Mouse (Mus musculus): ENCODE data around the gene Rufy4. TPM values are rescaled to one million over a fixed set of nuclear protein-coding genes. Genes with fewer than 3 reads are reported as not detected.
A peak's percentile ranks its signal among the peaks of the same experiment; 100 is the strongest.

Rufy4 gene
- polyA plus RNA-seq, 1 experiment from 2014 or later, result 0.20 TPM

DNA sequence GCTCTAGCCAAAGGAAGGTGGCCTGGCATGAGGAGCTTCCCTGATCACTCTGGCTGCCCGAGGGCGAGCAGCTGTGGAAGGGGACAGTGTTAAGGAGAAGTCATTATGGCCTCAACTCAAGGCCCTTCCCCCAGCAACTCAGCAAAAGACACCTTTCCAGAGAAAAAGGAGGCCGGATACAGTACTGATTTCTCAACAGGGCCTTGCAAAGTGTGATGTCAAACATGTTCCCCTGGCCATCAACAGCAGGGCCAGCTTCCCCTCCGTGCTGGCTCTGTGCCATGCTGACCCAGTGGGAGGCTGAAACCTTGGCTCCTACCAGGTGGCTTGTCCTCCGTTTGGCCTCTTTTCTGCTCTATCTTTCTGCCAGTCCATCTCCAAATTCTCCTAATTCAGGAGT, 41.8 kb downstream of the Rufy4 start:
- peak; percentile 63; the same call in 1 of the 2 replicates for ATAC-seq
- TF ChIP-seq EP300 (IDR thresholded peaks at IDR 0.05; ENCODE audit: low read depth) (peak; percentile 52; the same call in 1 of the 2 replicates), CTCF (IDR thresholded peaks at IDR 0.05; ENCODE audit: low read depth) (no peak)
- no peak overlapping the region for H3K9ac ChIP-seq (replicated peaks)
- no peak overlapping the region for H3K4me3 ChIP-seq (ENCODE audit: low read depth, low read length)
- no peak overlapping the region for H3K4me2 ChIP-seq (ENCODE audit: low read depth, low read length)
- H3K36me3 ChIP-seq (replicated peaks; ENCODE audit: insufficient read depth, low read length), result no peaks in the 10 kb centered on the region
- DNase-seq, result peak; percentile 63
- H3K27me3 ChIP-seq (ENCODE audit: insufficient read depth, low read length), result no peaks in the 10 kb centered on the region
- H3K9me3 ChIP-seq (ENCODE audit: low read length), result no peaks in the 10 kb centered on the region
- H3K27ac ChIP-seq (ENCODE audit: low read depth), result peak overlapping the region; percentile 78
- peaks cover 14% of the 10 kb centered on the region for H3K4me1 ChIP-seq (ENCODE audit: insufficient read depth)
- WGBS (ENCODE audit: insufficient replicate concordance), result 64% methylated on average over 5 of the region's 5 CpGs

DNA sequence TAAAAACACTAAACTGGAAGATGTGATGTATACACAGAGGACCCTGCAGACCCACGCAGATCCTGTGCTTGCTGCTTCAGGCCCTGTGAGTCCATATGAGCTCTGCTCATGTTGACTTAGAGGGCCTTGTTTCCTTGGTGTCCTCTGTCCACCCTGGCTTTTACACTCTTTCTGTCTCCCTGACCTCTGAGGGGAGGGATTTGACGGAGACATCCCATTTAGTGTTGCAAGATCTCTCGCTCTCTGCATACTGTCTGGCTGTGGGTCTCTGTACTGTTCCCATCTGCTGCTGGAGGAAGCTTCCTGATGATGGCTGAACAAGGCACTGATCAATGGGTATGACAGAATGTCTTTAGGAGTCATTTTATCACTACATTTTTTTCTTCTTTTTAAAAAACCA, 44.4 kb downstream of the Rufy4 start:
- H3K27me3 ChIP-seq (ENCODE audit: insufficient read depth, low read length), result no peaks in the 10 kb centered on the region
- TF ChIP-seq EP300 (IDR thresholded peaks at IDR 0.05; ENCODE audit: low read depth) (no peak), CTCF (IDR thresholded peaks at IDR 0.05; ENCODE audit: low read depth) (no peak)

DNA sequence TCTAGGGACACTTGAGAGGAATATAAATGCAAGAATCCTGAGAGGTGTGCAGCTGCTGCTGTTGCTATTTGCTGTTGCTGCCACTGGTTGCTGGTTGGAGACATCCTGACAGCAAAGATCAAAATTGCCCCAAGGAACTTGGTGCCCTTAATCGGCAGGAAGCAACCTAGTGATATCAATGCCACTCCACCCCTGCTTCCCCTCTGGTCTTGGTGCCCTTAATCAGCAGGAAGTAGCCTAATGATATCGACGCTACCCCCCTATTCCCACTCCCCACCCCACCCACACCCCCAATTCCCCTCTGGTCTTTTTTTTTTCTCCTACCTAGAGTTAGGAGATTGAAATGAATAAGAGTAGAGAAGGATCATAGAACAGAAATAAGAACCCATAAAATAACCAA, 47.4 kb downstream of the Rufy4 start:
- Histone ChIP-seq H3K4me3 (ENCODE audit: low read depth, low read length) (no peak overlapping the region), H3K27me3 (ENCODE audit: insufficient read depth, low read length) (no peaks in the 10 kb centered on the region), H3K4me2 (ENCODE audit: low read depth, low read length) (no peak overlapping the region), H3K4me1 (ENCODE audit: insufficient read depth) (peaks cover 10% of the 10 kb centered on the region; the same call in 1 of the 2 replicates), H3K9me3 (ENCODE audit: low read length) (no peaks in the 10 kb centered on the region), H3K27ac (ENCODE audit: low read depth) (no peak overlapping the region), H3K36me3 (replicated peaks; ENCODE audit: insufficient read depth, low read length) (no peaks in the 10 kb centered on the region), H3K9ac (replicated peaks) (no peak overlapping the region)
- WGBS (ENCODE audit: insufficient replicate concordance), result 38% methylated on average over 3 of the region's 3 CpGs
- no peak for DNase-seq
- ATAC-seq, result no peak
- no peak for TF ChIP-seq EP300 (IDR thresholded peaks at IDR 0.05; ENCODE audit: low read depth)
- no peak for TF ChIP-seq CTCF (IDR thresholded peaks at IDR 0.05; ENCODE audit: low read depth)

More for the DNA sequence above, 44.4 kb downstream of the Rufy4 start:
- Histone ChIP-seq H3K4me3 (ENCODE audit: low read depth, low read length) (no peak overlapping the region), H3K4me1 (ENCODE audit: insufficient read depth) (peaks cover 14% of the 10 kb centered on the region), H3K4me2 (ENCODE audit: low read depth, low read length) (no peak overlapping the region), H3K27ac (ENCODE audit: low read depth) (no peak overlapping the region), H3K9ac (replicated peaks) (no peak overlapping the region), H3K36me3 (replicated peaks; ENCODE audit: insufficient read depth, low read length) (no peaks in the 10 kb centered on the region), H3K9me3 (ENCODE audit: low read length) (no peaks in the 10 kb centered on the region)
- ATAC-seq (no peak), DNase-seq (no peak)
- WGBS (ENCODE audit: insufficient replicate concordance), result 61% methylated on average over 3 of the region's 3 CpGs

DNA sequence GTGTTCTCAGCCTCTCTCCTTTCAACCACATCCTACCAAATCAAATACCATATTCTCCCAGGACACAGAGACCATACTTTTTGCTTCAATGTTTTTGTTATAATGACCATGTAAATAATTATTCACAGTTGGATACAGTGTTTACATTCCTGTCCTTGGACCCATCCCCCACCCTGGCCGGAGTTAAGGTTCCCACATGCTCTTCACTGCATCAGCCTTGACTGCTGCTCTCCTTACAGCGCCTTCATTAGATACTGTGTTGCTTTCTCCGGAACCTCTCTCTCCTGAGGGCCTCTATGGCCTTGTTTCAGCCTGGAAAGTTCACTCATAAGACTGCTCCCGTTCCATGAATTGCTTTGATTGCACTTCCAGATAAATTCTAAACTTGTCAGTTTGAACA, 50.4 kb downstream of the Rufy4 start:
- no peak for DNase-seq
- no peaks in the 10 kb centered on the region for H3K36me3 ChIP-seq (replicated peaks; ENCODE audit: insufficient read depth, low read length)
- H3K9ac ChIP-seq (replicated peaks), result no peak overlapping the region
- no peak overlapping the region for H3K4me2 ChIP-seq (ENCODE audit: low read depth, low read length)
- no peaks in the 10 kb centered on the region for H3K9me3 ChIP-seq (ENCODE audit: low read length)
- TF ChIP-seq CTCF (IDR thresholded peaks at IDR 0.05; ENCODE audit: low read depth) (no peak), EP300 (IDR thresholded peaks at IDR 0.05; ENCODE audit: low read depth) (no peak)
- 63% methylated on average over 4 of the region's 4 CpGs for WGBS (ENCODE audit: insufficient replicate concordance)
- no peak for ATAC-seq
- no peak overlapping the region for H3K4me3 ChIP-seq (ENCODE audit: low read depth, low read length)
- H3K27ac ChIP-seq (ENCODE audit: low read depth), result no peak overlapping the region
- peaks cover 7% of the 10 kb centered on the region; the same call in 1 of the 2 replicates for H3K4me1 ChIP-seq (ENCODE audit: insufficient read depth)
- no peaks in the 10 kb centered on the region for H3K27me3 ChIP-seq (ENCODE audit: insufficient read depth, low read length)

DNA sequence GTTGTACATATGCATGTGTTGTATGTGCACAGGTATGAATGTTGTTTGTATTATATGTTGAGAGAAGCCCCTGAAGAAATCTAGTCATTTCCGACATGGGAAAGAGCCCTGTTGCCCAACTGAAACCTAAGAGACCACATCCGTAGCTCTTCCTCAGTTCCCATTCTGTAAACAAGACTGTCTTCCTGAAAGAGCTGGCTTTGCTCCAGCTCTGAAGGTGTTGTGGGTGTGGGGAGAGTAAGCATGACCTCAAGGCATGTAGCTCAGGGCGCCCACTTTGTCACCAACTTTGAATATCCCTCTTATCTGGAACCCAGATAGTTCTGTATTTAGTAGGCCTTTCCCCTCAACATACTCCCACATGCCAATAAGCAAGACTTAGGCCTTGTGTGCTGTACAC, 53.3 kb downstream of the Rufy4 start:
- H3K4me3 ChIP-seq (ENCODE audit: low read depth, low read length), result no peak overlapping the region
- no peak for DNase-seq
- no peak overlapping the region; the same call in 1 of the 2 replicates for H3K27ac ChIP-seq (ENCODE audit: low read depth)
- 53% methylated on average over 3 of the region's 3 CpGs for WGBS (ENCODE audit: insufficient replicate concordance)
- H3K36me3 ChIP-seq (replicated peaks; ENCODE audit: insufficient read depth, low read length), result no peaks in the 10 kb centered on the region
- ATAC-seq, result no peak
- no peaks in the 10 kb centered on the region for H3K9me3 ChIP-seq (ENCODE audit: low read length)
- no peaks in the 10 kb centered on the region for H3K27me3 ChIP-seq (ENCODE audit: insufficient read depth, low read length)
- no peak overlapping the region for H3K9ac ChIP-seq (replicated peaks)
- no peak overlapping the region for H3K4me2 ChIP-seq (ENCODE audit: low read depth, low read length)
- TF ChIP-seq CTCF (IDR thresholded peaks at IDR 0.05; ENCODE audit: low read depth) (no peak), EP300 (IDR thresholded peaks at IDR 0.05; ENCODE audit: low read depth) (no peak)
- peaks cover 7% of the 10 kb centered on the region; the same call in 1 of the 2 replicates for H3K4me1 ChIP-seq (ENCODE audit: insufficient read depth)

DNA sequence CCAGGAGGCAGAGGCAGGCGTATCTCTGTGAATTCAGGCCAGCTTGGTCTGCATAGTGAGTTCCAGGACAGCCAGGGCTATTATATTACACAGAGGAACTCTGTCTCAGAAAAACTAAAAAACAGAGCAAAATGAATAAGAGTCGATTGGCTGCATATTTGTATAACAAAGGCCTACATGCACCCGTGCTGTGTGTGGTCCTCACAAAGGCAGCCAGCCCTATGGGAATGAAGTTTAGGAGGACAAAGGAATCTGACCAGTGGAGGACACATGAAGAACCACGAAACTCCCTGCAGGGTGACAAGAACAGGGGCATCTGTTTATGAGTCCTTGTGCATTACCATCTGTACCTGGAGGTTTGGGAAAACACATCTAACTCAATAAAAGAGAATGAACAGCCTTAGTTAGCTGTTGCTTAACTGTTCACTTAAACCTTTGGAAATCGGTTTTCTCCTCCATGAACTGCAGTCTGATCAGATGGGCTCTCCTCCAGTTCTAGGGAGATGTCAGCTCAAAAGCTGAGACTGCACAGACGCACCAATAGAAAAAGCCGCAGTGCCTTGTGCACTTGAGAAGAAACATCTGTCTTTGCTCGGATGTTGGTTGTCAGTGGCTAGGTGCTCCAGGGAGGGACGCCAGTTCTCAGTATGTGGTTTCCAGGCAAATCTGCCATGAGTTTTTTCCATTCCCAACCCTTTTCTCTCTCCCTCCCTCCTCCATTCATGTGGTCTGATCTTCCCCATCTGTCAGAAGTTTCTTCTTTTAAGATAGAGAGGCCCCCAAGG, 54.5 kb downstream of the Rufy4 start:
- WGBS (ENCODE audit: insufficient replicate concordance), result 54% methylated on average over 9 of the region's 9 CpGs
- Histone ChIP-seq H3K4me2 (ENCODE audit: low read depth, low read length) (no peak overlapping the region), H3K4me3 (ENCODE audit: low read depth, low read length) (no peak overlapping the region), H3K9me3 (ENCODE audit: low read length) (no peaks in the 10 kb centered on the region), H3K27me3 (ENCODE audit: insufficient read depth, low read length) (no peaks in the 10 kb centered on the region), H3K4me1 (ENCODE audit: insufficient read depth) (peaks cover 7% of the 10 kb centered on the region; the same call in 1 of the 2 replicates), H3K9ac (replicated peaks) (no peak overlapping the region), H3K27ac (ENCODE audit: low read depth) (no peak overlapping the region), H3K36me3 (replicated peaks; ENCODE audit: insufficient read depth, low read length) (no peaks in the 10 kb centered on the region)
- ATAC-seq, result no peak
- no peak for TF ChIP-seq EP300 (IDR thresholded peaks at IDR 0.05; ENCODE audit: low read depth)
- TF ChIP-seq CTCF (IDR thresholded peaks at IDR 0.05; ENCODE audit: low read depth), result no peak
- DNase-seq, result no peak

All from liver, postnatal 0 days (tissue).